Mouse (Mus musculus): Measurements from ENCODE around the gene Farp2.

Farp2 gene

DNA sequence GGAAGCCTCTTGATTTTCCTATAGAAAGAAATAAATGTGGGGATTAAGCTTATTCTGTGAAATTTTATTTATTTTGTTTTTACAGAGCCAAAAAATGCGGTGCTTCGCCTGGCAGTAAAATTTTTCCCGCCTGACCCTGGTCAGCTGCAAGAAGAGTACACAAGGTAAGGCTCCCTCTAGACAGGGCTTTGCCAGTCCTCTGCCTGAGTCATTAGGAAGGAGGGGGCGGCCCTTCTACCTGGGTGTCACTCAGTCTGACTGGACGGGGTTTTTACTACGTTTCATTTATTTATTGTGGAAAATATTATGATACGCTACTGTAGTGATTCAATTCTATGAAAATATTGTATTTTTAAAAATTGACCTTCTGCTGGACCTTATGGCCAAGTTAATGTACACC, 51.3 kb downstream of the Farp2 start:
- DNase-seq (ENCODE audit: low spot score in 2 of 2): no peak

DNA sequence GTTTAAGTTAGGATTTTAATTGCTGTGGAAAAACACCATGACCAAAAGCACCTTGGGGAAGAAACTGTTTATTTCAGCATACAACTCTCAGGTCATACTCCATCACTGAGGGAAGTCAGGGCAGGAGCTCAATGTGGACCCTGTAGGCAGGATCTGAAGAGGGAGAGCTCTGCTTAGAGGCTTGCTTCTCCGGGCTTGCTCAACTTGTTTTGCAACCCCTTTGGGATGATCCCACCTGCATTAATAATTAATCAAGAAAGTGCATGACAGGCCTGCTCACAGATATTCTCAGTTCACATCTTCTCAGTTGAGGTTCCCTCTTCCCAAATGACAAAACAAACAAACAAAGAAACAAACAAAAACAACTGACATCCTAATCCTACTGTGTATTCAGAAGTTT, 51.8 kb downstream of the Farp2 start:
- no peak for DNase-seq (ENCODE audit: low spot score in 2 of 2)

DNA sequence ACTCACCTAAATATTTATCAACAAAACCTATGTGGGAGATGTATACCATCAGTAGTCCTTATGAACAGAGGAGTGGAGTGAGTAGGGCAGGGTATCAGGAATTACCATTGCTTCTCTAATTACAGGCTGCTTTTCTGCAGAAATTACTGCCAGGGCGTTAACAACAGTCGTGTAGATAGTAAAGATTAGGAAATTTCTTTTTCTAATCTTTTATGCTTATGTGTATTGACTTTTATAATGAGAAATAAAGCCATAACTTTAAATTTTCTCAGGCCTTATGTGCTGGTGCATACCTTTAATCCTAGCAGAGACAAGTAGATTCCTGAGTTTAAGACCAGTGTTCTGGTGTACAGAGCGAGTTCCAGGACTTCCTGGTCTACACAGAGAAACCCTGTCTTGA, 52.9 kb downstream of the Farp2 start:
- DNase-seq (ENCODE audit: low spot score in 2 of 2): no peak

- no peak for DNase-seq (ENCODE audit: low spot score in 2 of 2)
Observed at GRCm38 (mm10) chr1:93567013-93567412, 55.1 kb downstream of the Farp2 start.

GRCm38 (mm10) chr1:93567717-93568497, 56.0 kb downstream of the Farp2 start:
- no peak for DNase-seq (ENCODE audit: low spot score in 2 of 2)

DNA sequence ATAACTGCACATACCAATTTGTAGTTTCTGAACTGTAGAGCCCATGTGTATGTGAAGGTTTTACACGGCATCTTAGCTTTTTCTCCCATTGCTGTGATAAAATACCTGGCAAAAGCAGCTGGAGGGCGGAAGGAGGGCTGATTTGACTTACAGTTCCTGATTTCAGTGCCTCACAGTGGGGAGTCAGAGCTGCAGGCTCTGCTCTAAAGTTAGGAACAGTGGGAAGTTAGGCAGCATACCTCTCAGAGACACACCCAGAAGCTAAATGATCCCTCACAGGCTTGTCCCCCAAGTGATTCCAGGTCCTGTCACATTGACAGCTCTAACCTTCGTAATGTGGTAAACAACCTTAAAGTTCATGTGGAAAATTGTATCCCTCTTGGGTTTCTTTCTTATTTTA, 65.2 kb downstream of the Farp2 start:
- DNase-seq (ENCODE audit: low spot score in 2 of 2): no peak

DNA sequence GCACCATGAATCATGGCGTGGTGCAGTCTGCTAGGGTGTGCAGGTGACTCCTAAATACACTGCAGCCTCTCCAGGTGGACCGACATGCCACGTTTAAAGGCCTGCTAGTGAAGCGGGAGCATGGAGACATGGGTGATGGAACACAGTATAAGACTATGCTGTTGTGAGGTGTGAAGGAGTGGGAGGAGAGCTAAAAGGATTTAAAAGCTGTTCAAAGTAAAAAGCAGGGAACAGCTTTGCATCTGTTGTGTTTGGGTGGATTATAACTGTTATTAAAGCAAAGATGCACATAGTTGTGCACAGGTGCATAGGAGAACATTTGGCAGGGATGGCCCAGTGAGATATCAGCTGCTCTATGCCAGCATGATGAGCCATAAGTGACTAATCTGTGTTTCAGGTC, 66.0 kb downstream of the Farp2 start:
- peak; percentile 30 to 64 for DNase-seq (ENCODE audit: low spot score in 2 of 2)

- DNase-seq (ENCODE audit: low spot score in 2 of 2): no peak
Observed at GRCm38 (mm10) chr1:93581545-93581944, 69.7 kb downstream of the Farp2 start.

GRCm38 (mm10) chr1:93588346-93588745, 76.5 kb downstream of the Farp2 start:
- DNase-seq (ENCODE audit: low spot score in 2 of 2): no peak

DNA sequence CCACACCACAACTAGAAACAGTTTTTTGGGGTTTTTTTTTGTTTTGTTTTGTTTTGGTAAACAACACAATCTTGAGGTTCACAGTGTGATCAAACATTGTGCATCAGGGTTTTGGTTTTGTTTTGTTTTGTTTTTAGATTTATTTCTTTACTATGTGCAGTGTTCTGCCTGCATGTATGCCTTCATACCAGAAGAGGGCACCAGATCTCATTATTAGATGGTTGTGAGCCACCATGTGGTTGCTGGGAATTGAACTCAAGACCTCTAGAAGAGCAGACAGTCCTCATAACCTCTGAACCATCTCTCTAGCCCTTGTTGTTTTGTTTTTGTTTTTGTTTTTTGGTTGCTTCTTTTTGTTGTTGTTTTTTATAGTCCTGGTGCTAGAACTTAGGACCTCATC, 82.1 kb downstream of the Farp2 start:
- no peak for DNase-seq (ENCODE audit: low spot score in 2 of 2)

DNA sequence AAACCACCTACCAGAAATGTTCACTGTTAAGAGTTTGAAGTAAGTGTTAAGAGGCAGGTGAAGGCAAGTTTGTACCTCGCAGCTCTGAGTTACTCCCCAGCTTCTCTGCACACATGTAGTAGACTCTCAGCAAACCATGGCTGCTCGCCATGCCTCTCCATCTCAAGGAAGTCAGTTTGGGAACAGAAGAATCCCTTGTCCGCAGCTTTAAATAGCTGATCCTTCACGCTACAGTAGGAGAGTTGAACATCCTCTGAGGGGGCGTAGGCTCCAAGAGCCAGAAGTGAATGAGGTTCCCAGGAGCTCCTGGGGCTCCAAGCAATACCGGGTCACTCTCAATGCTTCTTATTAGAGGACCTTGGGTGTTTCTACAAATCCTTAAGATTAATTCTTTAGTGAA, 84.0 kb downstream of the Farp2 start:
- no peak for DNase-seq (ENCODE audit: low spot score in 2 of 2)

GRCm38 (mm10) chr1:93602911-93603310, 91.0 kb downstream of the Farp2 start:
- DNase-seq (ENCODE audit: low spot score in 2 of 2): no peak

DNA sequence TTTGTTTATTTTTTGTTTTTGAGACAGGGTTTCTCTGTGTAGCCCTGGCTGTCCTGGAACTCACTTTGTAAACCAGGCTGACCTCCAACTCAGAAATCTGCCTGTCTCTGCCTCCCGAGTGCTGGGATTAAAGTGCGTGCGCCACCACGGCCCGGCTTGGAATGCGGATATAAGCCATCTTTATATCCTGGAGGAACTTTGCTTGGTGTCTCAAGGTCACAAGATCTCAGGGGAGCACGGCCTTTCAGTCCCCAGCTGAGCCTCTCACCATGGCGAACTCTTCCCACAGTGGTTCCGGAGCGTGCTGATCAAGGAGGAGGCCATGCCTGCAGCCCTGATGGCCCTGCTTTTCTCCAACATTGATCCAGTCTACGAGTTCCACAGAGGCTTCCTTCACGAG, 92.0 kb downstream of the Farp2 start:
- DNase-seq (ENCODE audit: low spot score in 2 of 2): no peak

DNA sequence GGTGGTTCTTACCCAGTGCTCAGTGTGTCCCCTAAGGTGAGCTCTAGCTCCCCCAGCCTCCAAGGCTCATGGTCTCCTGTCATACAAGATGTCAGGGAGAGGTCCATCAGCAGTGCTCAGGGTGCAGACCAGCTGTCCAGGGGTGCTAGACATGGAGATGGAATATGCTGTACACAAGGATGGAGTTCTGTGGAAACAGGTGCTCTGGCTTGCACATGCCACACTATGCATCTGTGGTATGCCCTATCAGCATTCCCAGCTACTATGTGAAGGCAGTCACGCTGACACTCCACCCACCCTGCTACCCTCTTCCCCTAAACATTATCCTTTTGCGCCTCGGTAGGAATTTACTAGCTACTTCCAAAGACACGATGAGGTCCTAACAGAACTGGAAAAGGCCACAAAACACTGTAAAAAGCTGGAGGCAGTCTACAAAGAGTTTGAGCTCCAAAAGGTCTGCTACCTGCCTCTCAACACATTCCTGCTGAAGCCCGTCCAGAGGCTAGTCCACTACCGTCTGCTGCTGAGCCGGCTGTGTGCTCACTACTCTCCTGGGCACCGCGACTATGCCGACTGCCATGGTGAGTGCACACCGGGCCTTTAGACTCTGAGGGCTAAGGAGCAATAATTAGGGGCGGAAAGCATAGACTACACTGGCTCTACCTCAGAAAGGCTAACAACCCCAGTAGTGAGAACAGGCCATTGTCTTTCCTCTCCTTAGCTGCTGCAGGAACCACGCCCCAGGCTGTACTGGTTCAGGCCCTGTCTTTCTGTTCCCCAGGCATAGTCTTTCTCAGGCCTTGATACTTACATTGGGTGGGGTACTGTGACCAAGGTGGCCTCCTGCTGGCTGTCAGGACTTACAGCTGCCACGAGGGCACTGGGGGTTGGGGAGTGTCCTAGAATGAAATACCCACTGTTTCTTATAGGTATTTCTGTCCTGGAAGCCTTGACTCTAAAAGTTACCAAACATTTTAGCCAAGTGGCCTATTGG, 95.5 kb downstream of the Farp2 start:
- DNase-seq (ENCODE audit: low spot score in 2 of 2): no peak

- no peak for DNase-seq (ENCODE audit: low spot score in 2 of 2)
Observed at GRCm38 (mm10) chr1:93608696-93609245, 96.9 kb downstream of the Farp2 start.

DNA sequence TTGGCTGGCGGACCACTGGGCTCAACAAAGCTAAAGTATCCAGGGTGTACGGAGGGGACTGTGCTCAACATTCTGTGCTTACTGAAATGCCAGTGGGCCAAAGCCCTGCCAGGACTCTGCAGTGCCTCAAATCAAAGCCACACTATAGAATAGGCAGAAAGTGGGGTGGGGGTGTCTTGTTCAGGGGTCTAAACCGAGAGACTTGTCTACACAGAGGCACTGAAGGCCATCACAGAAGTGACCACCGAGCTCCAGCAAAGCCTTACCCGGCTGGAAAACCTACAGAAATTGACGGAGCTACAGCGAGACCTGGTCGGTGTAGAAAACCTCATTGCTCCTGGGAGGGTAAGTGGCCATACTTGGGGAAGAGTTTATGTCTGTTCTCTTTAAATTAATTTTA, 97.9 kb downstream of the Farp2 start:
- no peak for DNase-seq (ENCODE audit: low spot score in 2 of 2)

DNA sequence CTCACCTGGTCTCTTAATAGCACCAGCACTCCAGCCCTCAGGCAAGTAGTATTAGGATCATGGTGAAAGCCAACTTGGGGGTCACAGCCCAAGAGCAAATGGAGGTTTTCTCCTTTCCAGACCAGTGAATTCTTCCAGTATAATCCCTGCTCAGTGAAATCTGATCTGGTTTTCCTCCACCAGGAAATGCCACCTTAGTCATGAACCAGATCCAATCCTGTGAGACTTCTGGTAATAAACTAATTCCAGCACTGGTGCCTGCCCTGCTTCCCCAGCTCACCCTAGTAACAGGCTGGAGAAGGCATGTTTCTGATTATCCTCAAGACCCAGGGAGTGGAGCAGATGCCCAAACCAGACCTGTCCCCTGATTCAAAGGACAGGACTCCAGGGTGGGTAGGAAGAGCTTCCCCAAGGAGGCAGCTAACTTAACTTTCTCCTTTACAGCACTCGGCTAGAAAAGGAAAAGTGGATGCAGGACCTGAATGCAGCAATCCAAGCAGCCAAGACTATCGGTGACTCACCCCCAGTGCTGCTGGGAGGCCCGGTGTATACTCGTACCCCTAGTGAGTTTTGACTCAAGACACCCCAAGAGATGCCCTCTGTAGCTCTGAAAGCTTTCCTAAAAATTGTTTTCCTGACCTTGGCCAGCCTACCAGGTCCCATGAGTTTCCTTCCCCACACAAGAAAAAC, 106.3 kb downstream of the Farp2 start:
- no peak for DNase-seq (ENCODE audit: low spot score in 2 of 2)

DNA sequence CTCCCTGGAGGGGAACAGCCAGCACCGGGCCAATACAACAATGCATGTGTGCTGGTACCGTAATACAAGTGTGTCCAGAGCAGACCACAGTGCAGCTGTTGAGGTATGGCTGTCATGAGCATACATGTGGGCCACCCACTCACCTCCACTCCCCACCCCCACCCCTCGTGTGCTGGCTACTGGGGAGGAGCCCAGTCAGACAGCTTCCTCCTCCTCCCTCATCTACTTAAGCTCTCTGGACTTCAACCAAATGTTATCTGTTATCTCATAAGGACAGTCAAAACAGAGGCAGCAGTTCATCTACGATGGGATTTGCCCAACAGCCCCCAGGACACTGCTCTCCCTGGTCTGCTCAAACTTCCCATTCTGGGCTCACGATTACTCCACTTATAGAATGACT, 107.1 kb downstream of the Farp2 start:
- DNase-seq (ENCODE audit: low spot score in 2 of 2): no peak

DNA sequence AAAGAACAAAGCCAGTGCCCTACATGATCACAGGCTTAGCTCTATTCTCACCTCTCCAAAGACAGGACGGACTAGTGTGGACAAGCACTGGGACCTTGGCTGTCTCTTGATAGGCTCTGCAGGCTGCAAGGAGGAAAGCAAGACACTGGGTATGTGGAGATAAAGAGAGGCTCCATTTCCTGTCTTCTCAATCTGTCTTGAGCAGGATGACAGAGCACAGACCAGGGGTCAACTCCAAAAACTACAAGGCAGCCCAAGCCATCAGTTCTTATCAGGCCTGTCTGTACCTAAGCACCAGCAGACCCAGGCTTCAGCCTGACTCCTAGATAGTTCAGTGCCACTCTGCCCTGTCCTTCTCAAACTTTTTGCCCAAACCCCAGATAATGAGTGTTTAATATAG, 112.6 kb downstream of the Farp2 start:
- no peak for DNase-seq (ENCODE audit: low spot score in 2 of 2)

DNA sequence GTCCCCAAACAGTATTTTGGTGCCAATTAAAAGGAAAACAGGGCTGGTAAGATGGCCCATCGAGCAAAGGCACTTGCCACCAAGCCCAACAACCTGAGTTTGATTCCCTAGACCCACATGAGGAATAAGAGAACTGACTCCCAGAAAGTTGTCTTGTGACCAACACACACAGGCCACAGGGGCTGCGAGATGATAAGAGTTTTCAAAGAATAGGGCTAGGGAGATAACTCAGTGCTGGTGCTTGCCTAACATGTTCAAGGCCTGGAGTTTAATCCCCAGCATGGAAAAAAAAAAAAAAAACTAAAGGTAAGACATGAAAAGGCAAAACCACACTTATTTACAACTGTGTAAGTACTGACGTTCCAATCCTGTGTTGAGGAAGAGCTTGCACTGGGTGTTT, 118.9 kb downstream of the Farp2 start:
- no peak for DNase-seq (ENCODE audit: low spot score in 2 of 2)

DNA sequence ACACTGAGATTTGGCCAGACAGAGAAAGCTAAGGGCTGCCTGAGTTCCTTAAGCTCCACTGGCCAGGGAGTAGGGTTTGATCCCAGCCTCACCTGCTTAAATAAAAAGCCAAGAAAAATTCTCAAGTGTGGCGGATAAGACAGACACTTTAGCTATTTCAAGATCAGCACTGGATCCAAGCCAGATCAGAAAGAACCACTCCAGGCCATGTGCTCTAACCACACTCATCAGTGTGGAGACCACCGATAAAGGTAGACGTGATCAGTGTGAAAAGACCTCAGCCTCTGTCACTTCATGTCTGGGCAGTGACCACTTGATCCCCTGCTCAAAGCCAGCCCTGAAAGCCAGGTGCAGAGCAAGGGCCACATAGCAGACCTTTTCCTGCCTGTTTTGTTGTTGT, 120.8 kb downstream of the Farp2 start:
- DNase-seq (ENCODE audit: low spot score in 2 of 2): no peak

GRCm38 (mm10) chr1:93634481-93634891, 122.6 kb downstream of the Farp2 start:
- peak; percentile 37 to 64 for DNase-seq (ENCODE audit: low spot score in 2 of 2)
